Mouse (Mus musculus) frontal cortex, postnatal 25 days (tissue): ENCODE measurements around the gene Mtg2.

ENCODE experiments used
- DNase-seq, 2 experiments: peaks; one replicate each; pipeline ENCODE4 v3.0.0; 2022; ENCODE audit warnings: low spot score in 2 of 2

Gene Mtg2

DNA sequence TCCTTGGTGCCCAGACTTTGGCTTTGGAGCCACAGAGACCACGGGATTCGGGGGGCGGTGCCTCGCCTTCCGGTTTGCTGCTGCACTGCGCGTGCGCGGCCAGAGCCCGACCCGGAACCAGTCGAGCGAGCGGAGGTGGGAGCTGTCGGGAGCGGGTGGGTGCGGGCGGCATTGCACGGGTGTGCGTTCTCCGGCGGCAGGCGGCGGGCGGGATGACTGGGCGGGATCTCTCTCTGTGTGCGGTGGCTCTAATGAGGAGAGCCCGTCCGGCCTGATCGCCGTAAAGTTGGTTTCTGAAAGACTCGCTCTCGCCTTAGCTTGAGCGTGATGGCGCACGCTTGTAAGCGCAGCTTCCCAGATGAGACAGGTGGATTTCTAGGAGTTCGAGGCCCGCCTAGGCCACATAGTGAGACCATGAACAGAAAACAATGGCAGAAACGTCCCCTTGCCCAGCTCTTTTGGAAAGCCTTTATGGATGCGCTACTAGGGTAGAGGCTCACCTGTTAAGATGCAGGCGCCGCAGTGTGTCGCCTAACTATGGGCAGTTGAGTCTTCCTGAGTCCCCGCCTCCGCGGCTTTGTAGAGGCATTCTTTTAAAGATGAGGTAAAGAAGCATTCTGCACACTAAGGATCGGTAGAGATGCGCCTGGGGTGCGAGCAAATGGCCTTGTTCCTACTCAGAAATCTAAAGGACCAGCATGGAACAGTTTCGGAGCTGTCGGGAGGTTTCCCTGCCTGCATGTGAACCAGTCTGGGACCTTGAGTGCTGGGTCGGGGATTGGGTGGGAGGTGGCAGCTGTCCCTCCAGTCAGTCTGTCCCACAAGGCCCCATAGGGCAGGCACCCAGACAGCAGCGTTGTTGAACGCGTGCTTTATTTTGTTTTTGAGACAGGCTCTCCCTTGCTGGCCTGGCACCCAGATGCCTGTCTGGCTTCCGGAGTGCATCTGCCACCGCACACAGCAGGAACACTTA lies at the start of gene Mtg2:
TSS of gene Mtg2 (plus strand) at position 108 of the 973 bp plus-strand sequence.
- peak; percentile 92 to 93 for DNase-seq

DNA sequence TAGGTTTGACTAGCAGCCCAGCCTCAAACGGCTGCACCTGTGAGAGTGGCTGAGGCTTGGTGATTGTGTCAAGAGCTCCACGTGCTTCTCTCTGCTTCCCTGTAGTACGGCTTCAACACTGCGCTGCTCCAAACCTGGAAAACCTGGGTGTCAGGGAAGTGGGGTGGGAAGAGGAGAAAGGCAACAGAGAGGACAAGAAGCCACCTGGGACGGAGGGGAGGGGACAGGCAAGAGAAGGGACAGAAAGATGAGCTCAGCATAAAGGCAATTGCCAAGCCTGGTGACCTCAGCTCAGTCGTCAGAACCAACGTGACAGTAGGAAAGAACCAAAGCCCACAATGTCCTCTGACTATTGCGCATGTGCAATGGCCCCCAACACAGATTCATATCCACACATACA lies 49.5 kb upstream of the Mtg2 start:
- DNase-seq = no peak

DNA sequence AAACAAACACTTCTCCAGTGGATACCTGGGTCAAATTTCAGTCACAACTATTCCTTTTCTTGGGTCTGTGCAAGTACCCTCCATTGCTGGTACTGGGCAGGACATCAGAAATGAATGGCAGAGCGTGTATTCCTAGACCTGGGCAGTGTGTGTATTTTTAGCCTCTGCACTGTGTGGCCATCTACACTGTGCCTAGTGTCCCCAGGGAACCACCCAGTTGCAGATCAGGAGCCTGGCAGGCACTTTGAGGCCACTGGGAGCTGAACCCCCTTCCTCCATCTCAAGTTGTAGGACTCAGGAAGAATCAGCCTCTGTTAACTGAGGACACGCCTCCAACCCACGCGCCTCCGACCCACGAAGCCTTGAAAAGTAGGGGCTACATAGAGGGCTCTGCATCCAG lies 47.6 kb upstream of the Mtg2 start:
- no peak for DNase-seq

- peak; percentile 97 to 98 for DNase-seq
These were observed 45.8 kb upstream of the Mtg2 start, which contains the start of gene Lsm14b for GRCm38 (mm10) chr2:180024401-180025098. Gene Lsm14b (plus strand): TSS chr2:180024987.

- DNase-seq = peak in 1 of 2 experiments; percentile 26
These were observed 45.1 kb upstream of the Mtg2 start for GRCm38 (mm10) chr2:180025135-180025860.

DNA sequence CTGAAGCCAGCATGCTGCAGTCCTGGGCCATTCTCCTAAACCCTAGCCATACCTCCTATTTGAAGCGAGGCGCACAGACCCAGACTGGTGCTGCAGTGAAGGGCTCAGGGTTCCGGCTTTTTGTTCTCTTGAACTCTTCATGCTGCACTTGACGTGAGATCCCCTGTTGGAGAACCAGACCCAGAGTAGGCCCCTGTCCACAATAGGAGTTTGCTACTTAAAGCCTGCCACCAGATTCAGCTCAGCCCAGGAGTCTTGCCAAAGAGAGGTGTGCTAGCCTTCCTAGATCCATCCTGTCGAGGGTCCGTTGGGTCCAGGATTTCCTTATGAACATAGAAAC lies 44.6 kb upstream of the Mtg2 start:
- no peak for DNase-seq

DNA sequence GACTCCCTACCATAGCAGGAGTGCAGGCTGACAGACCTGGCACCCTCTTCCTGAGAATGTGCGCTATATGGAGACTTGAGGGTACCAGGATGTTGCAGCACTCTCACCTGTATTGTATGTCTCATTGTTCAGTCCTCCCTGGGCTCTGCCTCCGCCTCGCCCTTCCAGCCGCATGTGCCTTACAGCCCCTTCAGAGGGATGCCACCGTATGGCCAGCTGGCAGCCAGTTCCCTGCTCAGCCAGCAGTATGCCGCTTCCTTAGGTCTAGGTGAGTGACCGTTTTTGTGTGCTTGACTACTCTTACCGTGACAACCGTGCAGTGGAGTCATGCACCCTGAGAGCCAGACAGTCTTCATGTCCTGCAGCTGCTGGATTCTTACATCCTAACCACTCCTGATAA lies 42.6 kb upstream of the Mtg2 start:
- DNase-seq = no peak

DNA sequence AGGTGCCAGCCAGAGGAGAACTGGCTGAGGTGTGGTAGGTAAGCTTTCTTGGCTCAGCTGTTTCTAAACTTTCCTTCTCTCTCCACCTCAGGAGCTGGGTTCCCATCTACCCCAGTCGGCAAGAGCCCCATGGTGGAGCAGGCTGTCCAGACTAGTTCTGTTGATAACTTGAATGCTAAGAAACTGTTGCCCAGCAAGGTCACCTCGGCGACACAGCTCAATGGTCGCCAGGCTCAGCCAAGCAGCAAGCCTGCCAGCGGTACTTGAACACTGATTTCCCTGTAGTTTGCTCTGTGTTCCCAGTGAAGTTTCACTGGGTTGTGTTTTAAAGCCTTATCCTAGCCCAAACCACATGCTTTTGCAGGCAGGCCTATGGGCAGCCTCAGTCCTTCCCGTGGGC lies 39.1 kb upstream of the Mtg2 start:
- no peak for DNase-seq

DNA sequence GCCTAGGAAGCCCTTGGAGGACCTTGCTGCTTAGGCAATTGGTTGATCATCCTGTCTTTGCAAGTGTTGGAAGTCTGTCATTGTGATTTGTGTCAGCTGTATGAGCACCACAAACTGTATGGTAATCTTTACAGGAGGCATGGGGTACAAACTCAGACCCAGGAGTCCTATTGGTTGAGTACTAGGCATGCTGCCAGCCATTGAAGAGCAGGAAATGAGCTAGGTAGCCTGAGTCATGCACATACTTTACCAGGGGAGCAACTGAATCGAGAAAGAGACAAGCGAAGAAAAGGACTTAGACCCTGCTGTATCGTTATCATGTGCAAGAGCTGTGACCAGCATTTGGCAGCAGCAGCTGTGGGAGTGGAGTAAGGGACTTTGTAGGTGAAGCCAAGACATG lies 37.5 kb upstream of the Mtg2 start:
- DNase-seq = no peak

- DNase-seq = no peak
These were observed 36.4 kb upstream of the Mtg2 start for GRCm38 (mm10) chr2:180033956-180034355.

DNA sequence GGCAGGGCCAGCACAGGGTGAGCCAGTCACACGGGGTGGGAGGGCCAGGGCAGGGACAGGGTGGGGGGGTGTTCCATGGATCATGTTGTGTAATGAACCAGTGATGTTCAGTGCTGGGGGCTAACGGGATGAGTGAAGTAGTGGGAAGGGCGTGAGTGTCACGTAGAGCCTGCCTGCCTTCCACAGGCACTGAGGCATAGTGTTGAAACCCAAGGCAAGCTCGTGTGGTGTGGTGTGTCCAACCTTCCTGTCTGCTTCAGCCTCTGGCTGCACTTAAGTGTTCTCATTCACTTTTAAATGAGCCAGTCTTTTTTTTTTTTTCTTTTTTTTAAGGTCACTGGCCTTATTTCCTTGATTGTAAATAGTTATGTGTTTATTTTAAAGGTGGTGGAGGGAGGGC lies 35.6 kb upstream of the Mtg2 start:
- no peak for DNase-seq

DNA sequence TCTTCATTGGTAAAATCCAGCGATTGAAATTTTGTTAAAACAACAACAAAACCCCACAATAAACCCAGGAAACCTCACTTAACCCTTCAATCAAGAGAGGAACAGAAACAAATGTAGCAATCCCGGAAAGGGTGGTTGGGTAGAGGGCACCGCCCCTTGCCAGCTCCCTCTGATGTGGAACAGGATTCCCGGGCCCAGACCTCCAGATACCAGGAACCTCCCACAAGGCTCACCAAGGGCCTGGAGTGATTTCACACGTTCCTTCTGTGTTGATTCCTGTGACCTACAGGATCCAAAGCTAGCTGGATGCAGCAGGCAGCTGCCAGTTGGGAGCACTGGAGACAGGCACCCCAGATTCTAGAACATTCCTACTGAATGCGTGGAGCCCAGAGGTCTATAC lies 30.0 kb upstream of the Mtg2 start:
- no peak for DNase-seq

DNA sequence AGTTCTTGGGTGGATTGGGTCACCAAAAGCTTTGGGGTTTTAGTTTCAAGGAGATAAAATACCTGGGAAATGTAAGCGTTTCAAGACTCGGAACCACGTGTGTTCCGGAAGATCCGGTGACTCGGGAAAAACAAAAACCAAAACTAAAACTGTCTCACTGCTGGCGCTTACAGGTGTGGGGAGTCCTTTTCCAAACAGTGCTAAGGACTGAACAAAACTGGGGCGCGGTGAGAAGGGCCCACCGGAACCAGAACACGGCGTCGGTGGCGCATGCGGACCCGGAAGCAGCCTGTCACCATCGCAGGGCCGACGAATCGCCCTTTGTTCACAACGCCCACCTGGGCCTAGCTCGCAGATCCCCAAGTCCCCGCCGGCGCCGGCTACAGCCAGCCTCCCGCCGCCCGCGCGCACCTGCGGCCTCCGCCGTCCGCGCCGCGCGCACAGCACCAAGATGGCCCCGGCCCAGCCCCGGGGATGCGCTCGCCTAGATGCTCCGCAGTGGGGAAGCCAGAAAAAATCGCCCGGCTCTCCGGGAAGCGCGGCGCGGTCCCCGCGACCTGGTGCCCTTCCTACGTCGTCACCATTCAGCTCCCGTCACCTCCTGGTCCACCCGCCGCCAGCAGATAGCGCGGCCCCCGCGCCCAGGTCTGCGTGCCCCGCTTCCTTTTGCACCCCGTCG lies 28.7 kb upstream of the Mtg2 start:
- peak; percentile 28 to 31 for DNase-seq

DNA sequence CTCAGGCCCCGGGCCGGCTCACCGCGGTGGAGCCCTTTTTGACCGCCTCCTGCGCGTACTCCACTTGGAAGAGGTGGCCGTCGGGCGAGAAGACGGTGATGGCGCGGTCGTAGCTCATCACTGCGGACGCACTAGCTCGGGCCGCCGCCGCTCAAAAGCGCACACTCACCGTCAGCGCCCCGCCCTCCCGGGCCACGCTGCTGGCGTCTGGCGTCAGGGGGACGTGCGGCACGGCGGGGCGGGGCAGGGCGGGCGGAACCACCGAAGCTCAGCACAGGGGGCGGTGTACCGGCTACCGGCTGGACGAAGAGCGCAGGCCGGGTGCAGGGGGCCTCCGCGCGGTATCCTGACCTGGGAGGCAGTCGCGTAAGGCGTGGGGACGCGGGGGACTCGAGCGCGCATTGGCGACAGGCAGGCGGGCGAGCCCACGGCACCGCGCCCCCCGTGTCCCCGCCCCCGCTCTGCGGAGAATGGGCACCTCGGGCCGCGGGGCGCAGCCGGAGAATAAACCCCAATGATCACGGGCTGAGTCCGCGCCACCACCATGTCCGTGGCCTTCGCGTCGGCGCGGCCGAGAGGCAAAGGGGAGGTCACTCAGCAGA lies 28.0 kb upstream of the Mtg2 start, which contains the start of the genes Psma7 and Ss18l1:
TSS of gene Psma7 (minus strand) at position 178 of the 602 bp plus-strand sequence.
TSS of gene Ss18l1 (plus strand) at position 254 of the 602 bp plus-strand sequence.
- DNase-seq = peak; percentile 70 to 80

GRCm38 (mm10) chr2:180042858-180043515 lies 27.4 kb upstream of the Mtg2 start:
- peak; percentile 48 to 64 for DNase-seq

DNA sequence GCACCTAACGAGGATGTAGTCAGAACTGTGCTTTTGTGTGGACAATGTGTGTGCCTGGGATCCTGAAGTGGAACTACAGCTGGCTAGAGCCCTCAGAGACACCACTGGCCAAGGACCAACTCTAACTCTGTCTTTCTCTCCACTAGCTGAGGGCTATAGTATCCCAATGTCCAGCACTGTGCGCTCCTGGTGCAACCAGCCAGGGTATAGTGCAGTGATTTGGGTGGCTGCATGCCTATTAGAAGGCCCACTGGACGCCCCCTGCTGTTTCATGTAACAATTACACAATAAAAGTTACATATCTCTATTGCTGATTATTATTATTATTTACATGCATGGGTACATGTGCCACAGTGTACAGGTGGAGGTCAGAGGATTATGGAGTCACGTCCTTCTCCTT lies 25.1 kb upstream of the Mtg2 start:
- no peak for DNase-seq

DNA sequence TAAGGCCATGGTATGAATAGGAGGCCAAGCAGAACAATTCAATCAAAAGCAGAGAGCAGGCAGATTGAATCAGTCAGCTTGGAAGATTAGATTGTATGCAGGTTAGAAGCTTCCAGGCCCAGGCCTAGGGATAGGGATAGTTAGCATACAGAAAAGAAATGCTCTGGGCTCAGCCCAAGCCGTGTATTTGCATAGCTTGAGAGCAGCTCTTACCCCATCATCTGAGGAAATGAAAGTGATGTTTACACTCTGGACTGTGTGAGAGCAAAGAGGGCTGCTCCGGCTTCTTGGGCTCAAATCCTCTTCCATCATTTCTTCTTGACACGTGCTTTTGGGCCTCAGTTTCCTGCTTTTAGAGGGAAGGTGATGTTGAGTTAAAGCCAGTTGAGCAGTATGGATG lies 22.8 kb upstream of the Mtg2 start:
- no peak for DNase-seq

- DNase-seq = peak in 1 of 2 experiments; percentile 30
These were observed 22.3 kb upstream of the Mtg2 start for GRCm38 (mm10) chr2:180047980-180048635.

- peak; percentile 74 to 78 for DNase-seq
These were observed 19.4 kb upstream of the Mtg2 start for GRCm38 (mm10) chr2:180050986-180051385.
